Mouse (Mus musculus) stomach, postnatal 0 days (tissue): ENCODE measurements around the gene Aagab.

Experiments
- CTCF ChIP-seq: IDR thresholded peaks from 2 replicates; pipeline ENCODE4 v1.5.1; 2016; ENCODE audit warnings: antibody characterized with exemption, low read depth, mild to moderate bottlenecking, moderate library complexity
- EP300 ChIP-seq: optimal IDR thresholded peaks from 2 replicates; pipeline ENCODE3; 2016; ENCODE audit warnings: antibody characterized with exemption

DNA sequence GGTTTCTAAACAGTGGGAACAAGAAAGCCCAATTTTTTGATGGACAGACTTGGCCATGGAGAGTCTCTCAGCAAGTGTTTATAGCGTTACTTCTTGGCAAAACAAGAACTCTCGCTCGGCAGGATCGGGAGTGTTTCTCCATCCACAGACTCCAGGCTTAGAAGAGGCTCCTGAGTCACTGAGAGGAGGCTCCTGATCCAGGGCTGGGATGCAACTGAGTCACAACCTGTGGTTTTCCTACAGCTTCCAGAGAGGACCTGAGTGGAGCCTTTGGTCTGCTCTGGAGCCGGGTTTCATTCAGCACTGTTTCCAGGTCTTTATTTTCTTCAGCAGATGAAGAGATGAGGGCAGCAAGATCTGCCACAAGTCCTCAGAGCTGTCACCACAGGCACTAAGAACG, 5.5 kb downstream of the Aagab start:
- no peak for TF ChIP-seq CTCF
- TF ChIP-seq EP300 = no peak
